Comparison of ENCODE assay signal across 15 mouse cellular contexts in the genomic region with DNA sequence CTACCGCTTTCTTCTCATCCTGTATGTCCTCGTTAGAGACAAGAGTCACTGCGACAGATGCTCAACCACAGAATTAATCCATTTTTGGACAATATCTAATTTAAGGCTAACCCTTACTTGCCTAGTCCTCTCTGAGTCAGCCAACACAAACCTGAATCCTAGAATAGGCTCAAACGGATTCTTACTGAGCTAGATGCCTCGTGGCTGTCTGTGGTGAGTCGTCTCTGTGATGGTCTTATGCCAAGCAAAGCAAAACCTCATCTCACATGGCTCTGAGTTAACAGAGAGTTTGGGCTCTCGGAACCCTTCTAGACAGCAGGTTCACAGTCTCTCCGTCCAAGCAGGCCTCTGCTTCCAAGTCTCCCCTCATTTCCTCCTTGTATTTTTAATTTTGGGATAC. TPM values are rescaled to one million over a fixed set of nuclear protein-coding genes. Genes with fewer than 3 reads are reported as not detected.
"Had no signal": no experiment of that assay in that cellular context is flagged by ENCODE, and none has a peak within 500 bp of the region (broad histone marks: within the 10 kb centered on the region; RNA-seq: fewer than 3 reads in every experiment).

No protein-coding gene starts in this region.

- DNase-seq: kidney, adult 11 months; kidney, adult 8-10 months; kidney, postnatal 14 days; kidney, postnatal 4 days; left cerebral cortex, postnatal 4 days; liver, postnatal 0 days; lung, embryonic 14.5 days; right cerebral cortex, postnatal 4 days; thymus, postnatal 25 days had no signal

RNA-seq across cellular contexts. Expression of a gene that starts 8.9 kb away (rescaled TPM):
- total RNA-seq: layer of hippocampus, adult 18-20 months; layer of hippocampus, postnatal 14 days; left cerebral cortex, adult 8-10 months; left cerebral cortex, postnatal 14 days; megakaryocyte, adult 5-6 weeks; neutrophil, adult 5-6 weeks had no signal

RNA-seq across cellular contexts. Expression of a gene that starts 9.0 kb away (rescaled TPM):
- total RNA-seq: layer of hippocampus, adult 18-20 months; layer of hippocampus, postnatal 14 days; left cerebral cortex, adult 8-10 months; left cerebral cortex, postnatal 14 days; left cerebral cortex, postnatal 4 days; megakaryocyte, adult 5-6 weeks; neutrophil, adult 5-6 weeks had no signal

RNA-seq across cellular contexts. Expression of a gene that starts 11.0 kb away (rescaled TPM):
- total RNA-seq: layer of hippocampus, adult 18-20 months; layer of hippocampus, postnatal 14 days; left cerebral cortex, adult 8-10 months; left cerebral cortex, postnatal 14 days; left cerebral cortex, postnatal 4 days; megakaryocyte, adult 5-6 weeks; neutrophil, adult 5-6 weeks had no signal

RNA-seq across cellular contexts. Expression of a gene that starts 19.2 kb away (rescaled TPM):
- total RNA-seq: layer of hippocampus, adult 18-20 months; left cerebral cortex, adult 8-10 months; left cerebral cortex, postnatal 4 days; megakaryocyte, adult 5-6 weeks; neutrophil, adult 5-6 weeks had no signal

RNA-seq across cellular contexts. Expression of a gene that starts 31.2 kb away (rescaled TPM):
- total RNA-seq: layer of hippocampus, adult 18-20 months; layer of hippocampus, postnatal 14 days; left cerebral cortex, adult 8-10 months; left cerebral cortex, postnatal 14 days; left cerebral cortex, postnatal 4 days; megakaryocyte, adult 5-6 weeks; neutrophil, adult 5-6 weeks had no signal
